Mouse (Mus musculus) MEL (cell line): Measurements from ENCODE around the gene Fam161a. TPM values are rescaled to one million over a fixed set of nuclear protein-coding genes. Genes with fewer than 3 reads are reported as not detected.

Experiments used
- DNase-seq: peaks from one replicate; pipeline ENCODE4 v3.0.0; 2011; ENCODE audit warnings: low read depth, low spot score
- H3K27ac ChIP-seq: 2 replicates; pipeline ENCODE4 v1.5.1; 2012; ENCODE audit warnings: low read depth, mild to moderate bottlenecking, control low read depth, low read length, moderate library complexity; ENCODE audit not compliant: control insufficient read depth
- H3K27me3 ChIP-seq, 2 experiments: fragments of 150-350 bp in 1 of 2; sonication (generic) in 1 of 2; 2 replicates each; pipeline ENCODE4 v1.6.1; 2012; ENCODE audit warnings: low read length in 2 of 2, mild to moderate bottlenecking in 2 of 2, improper control_type of control experiment in 1 of 2, moderate library complexity in 1 of 2; ENCODE audit not compliant: insufficient read depth in 2 of 2, control insufficient read depth in 1 of 2
- H3K36me3 ChIP-seq, 2 experiments: 2 replicates each; pipeline ENCODE4 v1.6.1; 2012 to 2014; ENCODE audit warnings: low read length in 2 of 2, improper control_type of control experiment in 1 of 2, inconsistent platforms in 1 of 2, mild to moderate bottlenecking in 1 of 2; ENCODE audit not compliant: insufficient read depth in 2 of 2, control insufficient read depth in 1 of 2
- H3K4me1 ChIP-seq, 2 experiments: fragments of 150-350 bp in 1 of 2; sonication (generic) in 1 of 2; 2 replicates each; pipeline ENCODE4 v1.6.1; 2012; ENCODE audit warnings: low read length in 2 of 2, improper control_type of control experiment in 1 of 2, mild to moderate bottlenecking in 1 of 2; ENCODE audit not compliant: insufficient read depth in 2 of 2, control insufficient read depth in 1 of 2
- H3K4me3 ChIP-seq, 2 experiments: fragments of 150-350 bp in 1 of 2; sonication (generic) in 1 of 2; 2 replicates each; pipeline ENCODE4 v1.5.1; 2012; ENCODE audit warnings: low read depth in 2 of 2, low read length in 2 of 2, mild to moderate bottlenecking in 2 of 2, moderate library complexity in 2 of 2, control low read depth in 1 of 2, improper control_type of control experiment in 1 of 2; ENCODE audit not compliant: control insufficient read depth in 1 of 2, insufficient read depth in 1 of 2
- H3K79me2 ChIP-seq: 2 replicates; pipeline ENCODE4 v1.6.1; 2012; ENCODE audit warnings: mild to moderate bottlenecking, low read length, moderate library complexity; ENCODE audit not compliant: control insufficient read depth, poor library complexity, insufficient read depth
- H3K9ac ChIP-seq: 2 replicates; pipeline ENCODE4 v1.6.1; 2012; ENCODE audit warnings: low read depth, mild to moderate bottlenecking, control low read depth, low read length, moderate library complexity; ENCODE audit not compliant: control insufficient read depth, poor library complexity, severe bottlenecking
- H3K9me3 ChIP-seq: fragments of 150-350 bp; sonication (generic); replicated peaks from 2 replicates; pipeline ENCODE4 v1.6.1; 2012; ENCODE audit warnings: mild to moderate bottlenecking, low read length, improper control_type of control experiment, moderate library complexity; ENCODE audit not compliant: insufficient read depth
- BHLHE40 ChIP-seq: IDR thresholded peaks from 2 replicates; pipeline ENCODE4 v1.6.1; 2012; ENCODE audit warnings: low read depth, mild to moderate bottlenecking, inconsistent platforms, low read length, improper control_type of control experiment, borderline replicate concordance
- CHD2 ChIP-seq: IDR thresholded peaks from 2 replicates; pipeline ENCODE4 v1.6.1; 2011; ENCODE audit warnings: low read length, improper control_type of control experiment
- CTCF ChIP-seq, 3 experiments: IDR thresholded peaks in 2 of 3; conservative IDR thresholded peaks in 1 of 3; 2 replicates each; pipeline ENCODE4 v1.5.1; 2011 to 2012; ENCODE audit warnings: low read length in 3 of 3, low read depth in 2 of 3, mild to moderate bottlenecking in 2 of 3, improper control_type of control experiment in 1 of 3, inconsistent platforms in 1 of 3, mixed read lengths in 1 of 3, moderate library complexity in 1 of 3; ENCODE audit not compliant: control insufficient read depth in 1 of 3, insufficient read depth in 1 of 3, poor library complexity in 1 of 3, severe bottlenecking in 1 of 3
- ELF1 ChIP-seq: IDR thresholded peaks from 2 replicates; pipeline ENCODE4 v1.6.1; 2014; ENCODE audit warnings: low read depth, mild to moderate bottlenecking, inconsistent platforms, low read length, improper control_type of control experiment, moderate library complexity
- EP300 ChIP-seq, 2 experiments: IDR thresholded peaks; 2 replicates each; pipeline ENCODE4 v1.6.1; 2011; ENCODE audit warnings: improper control_type of control experiment in 2 of 2, low read length in 2 of 2, low read depth in 1 of 2, mild to moderate bottlenecking in 1 of 2
- ETS1 ChIP-seq: IDR thresholded peaks from 2 replicates; pipeline ENCODE4 v1.6.1; 2012; ENCODE audit warnings: low read depth, mild to moderate bottlenecking, inconsistent platforms, low read length, improper control_type of control experiment, moderate library complexity
- GABPA ChIP-seq: IDR thresholded peaks from 2 replicates; pipeline ENCODE4 v1.6.1; 2012; ENCODE audit warnings: low read depth, mild to moderate bottlenecking, inconsistent platforms, low read length, improper control_type of control experiment, moderate library complexity
- GATA1 ChIP-seq: IDR thresholded peaks from 2 replicates; pipeline ENCODE4 v1.6.1; 2011; ENCODE audit warnings: low read depth, low read length, improper control_type of control experiment
- JUND ChIP-seq: IDR thresholded peaks from 2 replicates; pipeline ENCODE4 v1.6.1; 2011; ENCODE audit warnings: low read depth, mild to moderate bottlenecking, improper control_type of control experiment, low read length
- KAT2A ChIP-seq: conservative IDR thresholded peaks from 2 replicates; pipeline ENCODE4 v1.6.1; 2012; ENCODE audit warnings: low read depth, low read length, improper control_type of control experiment, inconsistent platforms
- MAZ ChIP-seq: IDR thresholded peaks from 2 replicates; pipeline ENCODE4 v1.6.1; 2012; ENCODE audit warnings: low read depth, mild to moderate bottlenecking, inconsistent platforms, low read length, improper control_type of control experiment
- MXI1 ChIP-seq: IDR thresholded peaks from 2 replicates; pipeline ENCODE4 v1.6.1; 2011; ENCODE audit warnings: mild to moderate bottlenecking, low read depth, low read length, improper control_type of control experiment
- NRF1 ChIP-seq: IDR thresholded peaks from 2 replicates; pipeline ENCODE4 v1.6.1; 2014; ENCODE audit warnings: low read depth, mild to moderate bottlenecking, inconsistent platforms, low read length, improper control_type of control experiment, moderate library complexity; ENCODE audit not compliant: poor library complexity, insufficient read depth, severe bottlenecking
- POLR2A ChIP-seq, 2 experiments: IDR thresholded peaks; 2 replicates each; pipeline ENCODE4 v1.6.1; 2011 to 2012; ENCODE audit warnings: low read length in 2 of 2, mild to moderate bottlenecking in 2 of 2, control low read depth in 1 of 2, improper control_type of control experiment in 1 of 2, low read depth in 1 of 2, moderate library complexity in 1 of 2; ENCODE audit not compliant: control insufficient read depth in 1 of 2, insufficient read depth in 1 of 2, poor library complexity in 1 of 2
- POLR2AphosphoS2 ChIP-seq: IDR thresholded peaks from 2 replicates; pipeline ENCODE4 v1.6.1; 2011; ENCODE audit warnings: low read length, improper control_type of control experiment
- RAD21 ChIP-seq: IDR thresholded peaks from 2 replicates; pipeline ENCODE4 v1.6.1; 2011; ENCODE audit warnings: mild to moderate bottlenecking, low read depth, low read length, improper control_type of control experiment
- RCOR1 ChIP-seq: IDR thresholded peaks from 2 replicates; pipeline ENCODE4 v1.6.1; 2012; ENCODE audit warnings: low read depth, mild to moderate bottlenecking, inconsistent platforms, low read length, improper control_type of control experiment
- SIN3A ChIP-seq: IDR thresholded peaks from 2 replicates; pipeline ENCODE4 v1.6.1; 2012; ENCODE audit warnings: low read length, improper control_type of control experiment, inconsistent platforms
- SMC3 ChIP-seq: IDR thresholded peaks from 2 replicates; pipeline ENCODE4 v1.6.1; 2011; ENCODE audit warnings: low read depth, low read length, improper control_type of control experiment
- TAL1 ChIP-seq: IDR thresholded peaks from 2 replicates; pipeline ENCODE4 v1.6.1; 2012; ENCODE audit warnings: mild to moderate bottlenecking, inconsistent platforms, low read length, moderate library complexity, mixed read lengths
- TCF12 ChIP-seq: IDR thresholded peaks from 2 replicates; pipeline ENCODE4 v1.6.1; 2014; ENCODE audit warnings: low read depth, mild to moderate bottlenecking, inconsistent platforms, low read length, improper control_type of control experiment, moderate library complexity
- ZC3H11A ChIP-seq: IDR thresholded peaks from 2 replicates; pipeline ENCODE4 v1.6.1; 2012; ENCODE audit warnings: low read depth, mild to moderate bottlenecking, inconsistent platforms, low read length, improper control_type of control experiment
- ZKSCAN1 ChIP-seq: IDR thresholded peaks from 2 replicates; pipeline ENCODE4 v1.6.1; 2012; ENCODE audit warnings: low read depth, mild to moderate bottlenecking, inconsistent platforms, low read length, improper control_type of control experiment, moderate library complexity
- ZMIZ1 ChIP-seq: IDR thresholded peaks from 2 replicates; pipeline ENCODE4 v1.6.1; 2012; ENCODE audit warnings: low read depth, mild to moderate bottlenecking, inconsistent platforms, low read length, improper control_type of control experiment, moderate library complexity
- ZNF384 ChIP-seq: IDR thresholded peaks from 2 replicates; pipeline ENCODE4 v1.6.1; 2012; ENCODE audit warnings: low read depth, mild to moderate bottlenecking, inconsistent platforms, low read length, improper control_type of control experiment
- polyA plus RNA-seq, 2 experiments: library from polyadenylated mRNA; stranded (reverse) in 1 of 2; unstranded in 1 of 2; fragments of >175 nt in 1 of 2; fragments of >200 nt in 1 of 2; gene quantifications; 2 replicates each; pipeline versions ENCODE4 v1.2.1 to v1.2.4; 2012; ENCODE audit warnings: low replicate concordance in 2 of 2, low read depth in 1 of 2; ENCODE audit not compliant: insufficient read length in 2 of 2, insufficient read depth in 1 of 2, missing spikeins in 1 of 2
- total RNA-seq: library from RNA; depleted of rRNA; stranded (reverse); fragments of 300-350 nt; gene quantifications from 2 replicates; pipeline ENCODE4 v1.2.3, GENCODE M21; 2012

Fam161a gene
- total and polyA plus RNA-seq, 3 experiments = 0.27 to 1.0 TPM; not detected in 1

GRCm38 (mm10) chr11:22994271-22994670 is 13.1 kb upstream of the Fam161a start:
- peak; percentile 69 for DNase-seq
- Histone ChIP-seq H3K9ac (no peak overlapping the region), H3K79me2 (peaks cover 45% of the 10 kb centered on the region)
- no peak for TF ChIP-seq MAZ
- no peak for TF ChIP-seq ZNF384
- TF ChIP-seq EP300 (IDR thresholded peaks at IDR 0.05; ENCODE audit: low read depth in 1 of 2, low read length in 2 of 2) = no peak
- TF ChIP-seq GABPA = no peak
- no peak for TF ChIP-seq ZMIZ1
- TF ChIP-seq ZC3H11A = no peak
- TF ChIP-seq ELF1 = no peak
- no peak for TF ChIP-seq MXI1
- TF ChIP-seq, all 39 proteins: peak for 0
- peaks cover 14 to 16% of the 10 kb centered on the region in 2 experiments; a peak in 3 of 4 replicates for H3K4me1 ChIP-seq
- no peaks in the 10 kb centered on the region for H3K27me3 ChIP-seq
- no peaks in the 10 kb centered on the region for H3K9me3 ChIP-seq
- H3K4me3 ChIP-seq = no peak overlapping the region
- H3K27ac ChIP-seq = no peak overlapping the region
- peaks cover 57 to 59% of the 10 kb centered on the region in 2 experiments for H3K36me3 ChIP-seq

GRCm38 (mm10) chr11:22995461-22995860 is 11.9 kb upstream of the Fam161a start:
- TF ChIP-seq ZNF384 (no peak), CTCF (IDR thresholded peaks at IDR 0.05 in 2 of 3, conservative IDR thresholded peaks at IDR 0.05 in 1 of 3; ENCODE audit: control insufficient read depth in 1 of 3, insufficient read depth in 1 of 3, low read depth in 2 of 3, low read length in 3 of 3, poor library complexity in 1 of 3, severe bottlenecking in 1 of 3) (no peak), SIN3A (no peak), RAD21 (no peak), JUND (no peak)
- TF ChIP-seq, all 39 proteins: peak for 0
- no peak for DNase-seq
- Histone ChIP-seq H3K9me3 (no peaks in the 10 kb centered on the region), H3K9ac (no peak overlapping the region), H3K27me3 (no peaks in the 10 kb centered on the region), H3K4me3 (no peak overlapping the region), H3K79me2 (peaks cover 44% of the 10 kb centered on the region), H3K27ac (no peak overlapping the region), H3K4me1 (peaks cover 14 to 16% of the 10 kb centered on the region in 2 experiments; a peak in 3 of 4 replicates), H3K36me3 (peaks cover 57 to 70% of the 10 kb centered on the region in 2 experiments)

GRCm38 (mm10) chr11:22998308-22998707 is 9.0 kb upstream of the Fam161a start:
- peaks cover 45 to 86% of the 10 kb centered on the region in 2 experiments for H3K36me3 ChIP-seq
- H3K9ac ChIP-seq = no peak overlapping the region
- peaks cover 10% of the 10 kb centered on the region in 2 experiments; a peak in 2 of 4 replicates for H3K4me1 ChIP-seq
- H3K9me3 ChIP-seq = no peaks in the 10 kb centered on the region
- H3K27me3 ChIP-seq = no peaks in the 10 kb centered on the region
- peak; percentile 70 for DNase-seq
- H3K79me2 ChIP-seq = peaks cover 21% of the 10 kb centered on the region
- no peak overlapping the region for H3K27ac ChIP-seq
- no peak overlapping the region for H3K4me3 ChIP-seq
- TF ChIP-seq CHD2 = no peak
- TF ChIP-seq SIN3A = peak; percentile 95
- no peak for TF ChIP-seq SMC3
- TF ChIP-seq ZC3H11A = no peak
- no peak for TF ChIP-seq POLR2AphosphoS2
- peak; percentile 20 for TF ChIP-seq TAL1
- no peak for TF ChIP-seq RAD21
- TF ChIP-seq MXI1 = peak; percentile 40; the same call in 1 of the 2 replicates
- TF ChIP-seq NRF1 = no peak
- TF ChIP-seq ZNF384 = no peak
- no peak for TF ChIP-seq BHLHE40
- no peak for TF ChIP-seq ZKSCAN1
- TF ChIP-seq TCF12 = no peak
- TF ChIP-seq RCOR1 = peak; percentile 54; the same call in 1 of the 2 replicates
- no peak for TF ChIP-seq ZMIZ1
- no peak for TF ChIP-seq POLR2A (IDR thresholded peaks at IDR 0.05; ENCODE audit: control insufficient read depth in 1 of 2, insufficient read depth in 1 of 2, low read depth in 1 of 2, low read length in 2 of 2, poor library complexity in 1 of 2)
- peak; percentile 89 for TF ChIP-seq GATA1
- peak; percentile 95 for TF ChIP-seq ETS1
- no peak for TF ChIP-seq KAT2A
- peak; percentile 41 to 55; a peak in 2 of 4 replicates for TF ChIP-seq EP300 (IDR thresholded peaks at IDR 0.05; ENCODE audit: low read depth in 1 of 2, low read length in 2 of 2)
- TF ChIP-seq MAZ = no peak
